Mouse (Mus musculus): ENCODE measurements at regions not wholly inside any gene's neighbourhood (a gene's known extent, or its start where the extent isn't known, plus 50 kb on each side); places are given as distances from the start of the nearest gene placed in this dataset.

- H3K9me3 ChIP-seq, result no peaks in the 10 kb centered on the region
- no peak overlapping the region for H3K4me3 ChIP-seq (replicated peaks)
- H3K27ac ChIP-seq, result no peak overlapping the region
- no peak overlapping the region for H3K4me2 ChIP-seq (replicated peaks)
- H3K4me1 ChIP-seq (replicated peaks), result 0 out of 2 replicates have a peak, but pooled peaks cover 4% of the 10 kb centered on the region
- 43% methylated on average over 14 of the region's 14 CpGs for WGBS
- H3K9ac ChIP-seq, result no peak overlapping the region
- no peak for ATAC-seq
- H3K36me3 ChIP-seq, result no peaks in the 10 kb centered on the region
- H3K27me3 ChIP-seq (replicated peaks), result peaks cover 8% of the 10 kb centered on the region; the same call in 1 of the 2 replicates
These were observed 282.3 kb upstream of the 4930535I16Rik start for GRCm38 (mm10) chr4:124199884-124200844.

- ATAC-seq, result no peak
- H3K36me3 ChIP-seq, result no peaks in the 10 kb centered on the region
- no peak overlapping the region for H3K27ac ChIP-seq
- H3K27me3 ChIP-seq (replicated peaks), result peaks cover 8% of the 10 kb centered on the region; the same call in 1 of the 2 replicates
- WGBS, result 50% methylated on average over 15 of the region's 15 CpGs
- no peak overlapping the region for H3K9ac ChIP-seq
- 0 out of 2 replicates have a peak, but pooled peaks cover 4% of the 10 kb centered on the region for H3K4me1 ChIP-seq (replicated peaks)
- no peak overlapping the region for H3K4me3 ChIP-seq (replicated peaks)
- H3K4me2 ChIP-seq (replicated peaks), result no peak overlapping the region
- H3K9me3 ChIP-seq, result no peaks in the 10 kb centered on the region
These were observed 281.0 kb upstream of the 4930535I16Rik start for GRCm38 (mm10) chr4:124198832-124199231.

- Histone ChIP-seq H3K9me3 (no peaks in the 10 kb centered on the region), H3K4me1 (replicated peaks) (0 out of 2 replicates have a peak, but pooled peaks cover 4% of the 10 kb centered on the region), H3K36me3 (no peaks in the 10 kb centered on the region), H3K27me3 (replicated peaks) (peaks cover 12% of the 10 kb centered on the region; the same call in 1 of the 2 replicates), H3K4me2 (replicated peaks) (no peak overlapping the region), H3K4me3 (replicated peaks) (no peak overlapping the region), H3K27ac (no peak overlapping the region), H3K9ac (no peak overlapping the region)
- 14% methylated on average over 12 of the region's 12 CpGs for WGBS
- ATAC-seq, result no peak
These were observed 278.9 kb upstream of the 4930535I16Rik start for GRCm38 (mm10) chr4:124196711-124197110.

GRCm38 (mm10) chr4:124193059-124193721 lies 275.4 kb upstream of the 4930535I16Rik start:
- Histone ChIP-seq H3K4me1 (replicated peaks) (0 out of 2 replicates have a peak, but pooled peaks cover 4% of the 10 kb centered on the region), H3K9me3 (no peaks in the 10 kb centered on the region), H3K27me3 (replicated peaks) (peaks cover 6% of the 10 kb centered on the region), H3K9ac (no peak overlapping the region), H3K27ac (no peak overlapping the region), H3K4me2 (replicated peaks) (no peak overlapping the region), H3K4me3 (replicated peaks) (no peak overlapping the region), H3K36me3 (no peaks in the 10 kb centered on the region)
- no peak for ATAC-seq
- 78% methylated on average over 15 of the region's 15 CpGs for WGBS

- Histone ChIP-seq H3K4me1 (replicated peaks) (no peaks in the 10 kb centered on the region), H3K36me3 (no peaks in the 10 kb centered on the region), H3K4me3 (replicated peaks) (no peak overlapping the region), H3K27ac (no peak overlapping the region), H3K27me3 (replicated peaks) (peaks cover 18% of the 10 kb centered on the region), H3K4me2 (replicated peaks) (no peak overlapping the region), H3K9me3 (no peaks in the 10 kb centered on the region), H3K9ac (no peak overlapping the region)
- ATAC-seq, result no peak
- 73% methylated on average over 4 of the region's 4 CpGs for WGBS
These were observed 273.0 kb upstream of the 4930535I16Rik start for GRCm38 (mm10) chr4:124190775-124191174.

GRCm38 (mm10) chr4:124189993-124190385 lies 272.2 kb upstream of the 4930535I16Rik start:
- Histone ChIP-seq H3K36me3 (no peaks in the 10 kb centered on the region), H3K27me3 (replicated peaks) (peaks cover 18% of the 10 kb centered on the region), H3K9me3 (no peaks in the 10 kb centered on the region), H3K4me3 (replicated peaks) (no peak overlapping the region), H3K9ac (no peak overlapping the region), H3K4me1 (replicated peaks) (no peaks in the 10 kb centered on the region), H3K27ac (no peak overlapping the region), H3K4me2 (replicated peaks) (no peak overlapping the region)
- 62% methylated on average over 13 of the region's 13 CpGs for WGBS
- ATAC-seq, result no peak

GRCm38 (mm10) chr4:124189352-124189992 lies 271.6 kb upstream of the 4930535I16Rik start:
- no peaks in the 10 kb centered on the region for H3K36me3 ChIP-seq
- H3K27ac ChIP-seq, result no peak overlapping the region
- H3K9me3 ChIP-seq, result no peaks in the 10 kb centered on the region
- peaks cover 18% of the 10 kb centered on the region for H3K27me3 ChIP-seq (replicated peaks)
- H3K4me1 ChIP-seq (replicated peaks), result no peaks in the 10 kb centered on the region
- no peak overlapping the region for H3K9ac ChIP-seq
- 15% methylated on average over 24 of the region's 24 CpGs for WGBS
- ATAC-seq, result 0 out of 2 replicates have a peak, but pooled peaks have one; percentile 31
- no peak overlapping the region for H3K4me3 ChIP-seq (replicated peaks)
- no peak overlapping the region for H3K4me2 ChIP-seq (replicated peaks)

DNA sequence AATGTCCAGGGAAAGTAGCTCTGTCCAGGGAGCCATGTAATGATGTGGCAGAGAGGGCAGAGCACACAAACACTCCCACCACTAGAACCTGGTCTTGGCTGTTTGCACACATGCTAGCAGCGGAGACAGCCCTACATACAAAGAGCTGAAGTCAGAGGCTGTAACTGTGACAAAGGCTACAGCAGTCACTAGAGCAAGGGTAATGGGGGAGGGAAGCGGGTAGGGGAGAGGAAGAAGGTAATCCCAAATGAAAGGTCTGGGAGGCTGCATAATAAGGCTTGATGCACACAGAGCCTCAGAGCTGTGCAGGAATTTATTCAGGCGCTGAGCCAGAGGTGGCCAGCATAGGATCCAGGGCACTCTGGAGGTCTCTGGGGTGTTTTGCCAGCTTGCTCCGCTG lies 269.3 kb upstream of the 4930535I16Rik start:
- Histone ChIP-seq H3K27me3 (replicated peaks) (peaks cover 17% of the 10 kb centered on the region), H3K4me3 (replicated peaks) (no peak overlapping the region), H3K9me3 (no peaks in the 10 kb centered on the region), H3K27ac (no peak overlapping the region), H3K4me2 (replicated peaks) (no peak overlapping the region), H3K36me3 (no peaks in the 10 kb centered on the region), H3K9ac (no peak overlapping the region), H3K4me1 (replicated peaks) (no peaks in the 10 kb centered on the region)
- 81% methylated on average over 4 of the region's 4 CpGs for WGBS
- ATAC-seq, result no peak

- ATAC-seq, result no peak
- Histone ChIP-seq H3K4me1 (replicated peaks) (peaks cover 7% of the 10 kb centered on the region; the same call in 1 of the 2 replicates), H3K4me2 (replicated peaks) (no peak overlapping the region), H3K27me3 (replicated peaks) (peaks cover 29% of the 10 kb centered on the region), H3K9ac (no peak overlapping the region), H3K27ac (no peak overlapping the region), H3K36me3 (no peaks in the 10 kb centered on the region), H3K4me3 (replicated peaks) (no peak overlapping the region), H3K9me3 (no peaks in the 10 kb centered on the region)
- 69% methylated on average over 4 of the region's 4 CpGs for WGBS
These were observed 263.5 kb upstream of the 4930535I16Rik start for GRCm38 (mm10) chr4:124181335-124181734.

DNA sequence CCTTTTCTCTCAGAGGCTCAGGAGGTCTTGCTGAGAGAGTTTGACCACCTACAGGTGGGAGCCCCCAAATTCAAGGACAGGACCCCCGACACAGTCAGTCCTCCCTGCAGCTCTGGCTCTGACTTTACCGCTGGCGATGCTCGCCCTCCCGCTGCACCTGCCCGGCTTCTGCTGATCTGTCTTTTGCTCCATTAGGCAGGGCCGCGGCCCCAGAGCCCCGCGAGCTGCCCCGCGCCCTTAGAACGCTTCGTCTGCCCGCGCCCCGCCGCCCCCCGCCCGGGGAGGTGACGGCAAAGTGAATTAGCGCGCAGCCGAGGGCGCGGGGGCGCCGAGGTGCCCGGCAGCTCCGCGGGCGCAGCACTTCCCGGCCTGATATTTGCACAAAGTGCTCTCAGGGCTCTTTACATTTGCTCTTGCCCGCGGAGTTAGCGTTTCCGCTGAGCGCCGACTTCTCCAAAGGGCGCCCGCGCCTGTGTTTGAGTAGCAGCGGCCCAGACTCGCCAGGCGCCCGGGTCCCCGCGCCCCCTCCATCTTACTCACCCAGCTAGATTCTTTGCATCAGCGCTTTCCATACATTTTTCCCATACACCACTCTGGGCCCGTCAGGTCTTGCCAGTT lies 260.7 kb upstream of the 4930535I16Rik start:
- no peak overlapping the region for H3K27ac ChIP-seq
- peaks cover 29% of the 10 kb centered on the region for H3K27me3 ChIP-seq (replicated peaks)
- no peak overlapping the region for H3K9ac ChIP-seq
- H3K4me3 ChIP-seq (replicated peaks), result peak overlapping the region; percentile 35
- peak overlapping the region; percentile 77 for H3K4me2 ChIP-seq (replicated peaks)
- WGBS, result 1% methylated on average over 50 of the region's 50 CpGs
- no peaks in the 10 kb centered on the region for H3K9me3 ChIP-seq
- no peak for ATAC-seq
- H3K4me1 ChIP-seq (replicated peaks), result peaks cover 7% of the 10 kb centered on the region; the same call in 1 of the 2 replicates
- H3K36me3 ChIP-seq, result no peaks in the 10 kb centered on the region

- Histone ChIP-seq H3K27ac (no peak overlapping the region), H3K9me3 (no peaks in the 10 kb centered on the region), H3K36me3 (no peaks in the 10 kb centered on the region), H3K4me1 (replicated peaks) (peaks cover 7% of the 10 kb centered on the region; the same call in 1 of the 2 replicates), H3K4me3 (replicated peaks) (no peak overlapping the region), H3K27me3 (replicated peaks) (peaks cover 26% of the 10 kb centered on the region), H3K4me2 (replicated peaks) (no peak overlapping the region), H3K9ac (no peak overlapping the region)
- ATAC-seq, result no peak
- WGBS, result 52% methylated on average over 6 of the region's 6 CpGs
These were observed 257.7 kb upstream of the 4930535I16Rik start for GRCm38 (mm10) chr4:124175531-124175930.

Measured in intestine, embryonic 15.5 days (tissue).